Mouse (Mus musculus) olfactory bulb, adult 2 months (tissue): ENCODE data around the gene Man2a1. TPM values are rescaled to one million over a fixed set of nuclear protein-coding genes. Genes with fewer than 3 reads are reported as not detected.

Experiments
- H3K27ac ChIP-seq: fragments of 200-500 bp; 2 replicates; pipeline ENCODE4 v1.5.1; 2012; ENCODE audit warnings: low read depth, low read length; ENCODE audit not compliant: insufficient read depth
- H3K4me1 ChIP-seq: fragments of 200-500 bp; 2 replicates; pipeline ENCODE4 v1.6.1; 2012; ENCODE audit warnings: low read length; ENCODE audit not compliant: control insufficient read depth, insufficient read depth
- H3K4me3 ChIP-seq: fragments of 200-500 bp; 2 replicates; pipeline ENCODE4 v1.5.1; 2012; ENCODE audit warnings: mild to moderate bottlenecking, low read depth, low read length, moderate library complexity; ENCODE audit not compliant: insufficient read depth
- CTCF ChIP-seq: fragments of 200-500 bp; IDR thresholded peaks from 2 replicates; pipeline ENCODE4 v1.5.1; 2012; ENCODE audit warnings: low read depth, mild to moderate bottlenecking, low read length, moderate library complexity; ENCODE audit not compliant: insufficient read depth
- POLR2A ChIP-seq: fragments of 200-500 bp; IDR thresholded peaks from 2 replicates; pipeline ENCODE4 v1.6.1; 2012; ENCODE audit warnings: mild to moderate bottlenecking, low read depth, low read length, moderate library complexity; ENCODE audit not compliant: insufficient read depth
- WGBS: fragments of 180-500 bp; shearing (Covaris S2); methylation state at CpG from one replicate; pipeline ENCODE4 v1.1.7; 2018; 5-methylcytosine and 5-hydroxymethylcytosine counted together
- polyA plus RNA-seq: library from polyadenylated mRNA; stranded (reverse); fragments of >200 nt; gene quantifications from 2 replicates; pipeline ENCODE4 v1.2.4, GENCODE M21; 2012; ENCODE audit warnings: low replicate concordance; ENCODE audit not compliant: missing spikeins, insufficient read depth, insufficient read length

Gene Man2a1
- polyA plus RNA-seq, 1 experiment = not detected

- no peak overlapping the region for H3K27ac ChIP-seq
- H3K4me1 ChIP-seq = no peaks in the 10 kb centered on the region
- H3K4me3 ChIP-seq = no peak overlapping the region
- no peak for TF ChIP-seq POLR2A
- TF ChIP-seq CTCF = no peak
- WGBS = 69% methylated on average over 5 of the region's 5 CpGs
Observed at GRCm38 (mm10) chr17:64668504-64668903, 68.0 kb downstream of the Man2a1 start.

- peaks cover 2% of the 10 kb centered on the region; the same call in 1 of the 2 replicates for H3K4me1 ChIP-seq
- no peak overlapping the region for H3K27ac ChIP-seq
- WGBS = 97% methylated on average over 1 of the region's 1 CpGs
- no peak overlapping the region for H3K4me3 ChIP-seq
- TF ChIP-seq POLR2A = no peak
- no peak for TF ChIP-seq CTCF
Observed at GRCm38 (mm10) chr17:64674401-64674800, 73.9 kb downstream of the Man2a1 start.

- Histone ChIP-seq H3K4me1 (peaks cover 2% of the 10 kb centered on the region; the same call in 1 of the 2 replicates), H3K4me3 (no peak overlapping the region), H3K27ac (no peak overlapping the region)
- no peak for TF ChIP-seq POLR2A
- 95% methylated on average over 6 of the region's 6 CpGs for WGBS
Observed at GRCm38 (mm10) chr17:64674980-64675379, 74.4 kb downstream of the Man2a1 start.

GRCm38 (mm10) chr17:64676735-64677469 lies 76.4 kb downstream of the Man2a1 start:
- TF ChIP-seq POLR2A (no peak), CTCF (no peak)
- peaks cover 2% of the 10 kb centered on the region; the same call in 1 of the 2 replicates for H3K4me1 ChIP-seq
- no peak overlapping the region for H3K4me3 ChIP-seq
- H3K27ac ChIP-seq = no peak overlapping the region
- 42% methylated on average over 10 of the region's 10 CpGs for WGBS

- Histone ChIP-seq H3K4me3 (no peak overlapping the region), H3K27ac (no peak overlapping the region), H3K4me1 (peaks cover 2% of the 10 kb centered on the region; the same call in 1 of the 2 replicates)
- no peak for TF ChIP-seq CTCF
- no peak for TF ChIP-seq POLR2A
- WGBS = 94% methylated on average over 3 of the region's 3 CpGs
Observed at GRCm38 (mm10) chr17:64681461-64681860, 80.9 kb downstream of the Man2a1 start.

GRCm38 (mm10) chr17:64681927-64682326 lies 81.4 kb downstream of the Man2a1 start:
- 67% methylated on average over 2 of the region's 2 CpGs for WGBS

GRCm38 (mm10) chr17:64684088-64684487 lies 83.6 kb downstream of the Man2a1 start:
- 97% methylated on average over 4 of the region's 4 CpGs for WGBS
- TF ChIP-seq CTCF (no peak), POLR2A (no peak)
- no peak overlapping the region for H3K27ac ChIP-seq

More at GRCm38 (mm10) chr17:64681927-64682326, 81.4 kb downstream of the Man2a1 start:
- peaks cover 2% of the 10 kb centered on the region; the same call in 1 of the 2 replicates for H3K4me1 ChIP-seq
- H3K27ac ChIP-seq = no peak overlapping the region
- no peak overlapping the region for H3K4me3 ChIP-seq
- no peak for TF ChIP-seq CTCF

GRCm38 (mm10) chr17:64685216-64685903 lies 84.8 kb downstream of the Man2a1 start:
- TF ChIP-seq POLR2A = no peak
- 61% methylated on average over 6 of the region's 6 CpGs for WGBS
- no peak overlapping the region for H3K4me3 ChIP-seq
- no peak overlapping the region for H3K27ac ChIP-seq
- H3K4me1 ChIP-seq = no peaks in the 10 kb centered on the region

More at GRCm38 (mm10) chr17:64684088-64684487, 83.6 kb downstream of the Man2a1 start:
- Histone ChIP-seq H3K4me1 (no peaks in the 10 kb centered on the region), H3K4me3 (no peak overlapping the region)

- WGBS = 96% methylated on average over 3 of the region's 3 CpGs
- H3K4me3 ChIP-seq = no peak overlapping the region
- H3K27ac ChIP-seq = no peak overlapping the region
- H3K4me1 ChIP-seq = no peaks in the 10 kb centered on the region
- TF ChIP-seq POLR2A (no peak), CTCF (no peak)
Observed at GRCm38 (mm10) chr17:64689614-64690013, 89.1 kb downstream of the Man2a1 start.
